Mouse (Mus musculus): ENCODE measurements around the gene Zxdb. TPM values are rescaled to one million over a fixed set of nuclear protein-coding genes. Genes with fewer than 3 reads are reported as not detected.
A peak's percentile ranks its signal among the peaks of the same experiment; 100 is the strongest.
"Not testable (repeated sequence)": the region's sequence is repeated elsewhere in the genome, so short reads cannot be mapped to it uniquely, and the experiment has no call there.

Gene Zxdb
- 2.1 and 2.4 TPM in 2 replicates for polyA plus RNA-seq (2014; fragmentation: Nextera tagmentation; extraction: Ambion mirVana)

DNA sequence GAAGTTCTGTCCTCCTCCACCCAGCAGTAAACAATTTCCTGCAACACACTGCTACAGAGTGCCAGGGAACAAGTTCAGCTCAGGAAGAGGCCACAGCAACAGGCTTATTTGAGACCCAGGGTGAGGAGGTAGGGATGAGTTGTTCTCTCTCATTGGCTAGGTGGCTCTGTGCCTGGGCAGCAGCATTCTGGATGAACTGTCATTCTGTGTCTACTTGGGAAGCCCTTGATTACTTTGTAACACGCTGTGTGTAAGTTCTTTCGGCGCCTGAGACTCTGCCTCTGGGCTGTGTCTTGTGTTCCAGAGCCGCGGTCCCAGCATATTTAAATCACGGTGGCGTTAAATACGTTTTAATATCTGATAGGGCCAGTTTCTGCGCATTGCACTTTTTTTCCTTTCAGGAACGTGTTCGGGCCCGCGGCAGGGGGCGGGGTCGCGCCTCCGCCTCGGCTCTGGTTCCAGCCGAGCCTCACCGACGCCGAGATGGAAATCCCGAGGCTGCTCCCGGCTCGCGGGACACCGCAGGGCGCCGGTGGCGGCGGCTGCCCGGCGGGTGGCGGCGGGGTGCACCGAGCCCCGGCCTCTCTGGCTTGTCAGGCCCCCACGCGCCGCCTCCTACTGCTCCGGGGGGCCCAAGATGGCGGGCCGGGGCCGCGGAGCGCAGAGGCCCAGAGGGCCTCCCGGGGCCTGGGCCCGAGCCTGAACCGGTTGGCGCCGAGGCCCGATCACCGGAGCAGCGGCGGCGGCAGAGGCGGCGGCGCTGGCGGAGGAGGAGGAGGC, at the start of gene Zxdb:
Gene Zxdb (plus strand): TSS at position 378 of the 780 bp plus-strand sequence.
- H3K27me3 ChIP-seq (ENCODE audit: control insufficient read depth, insufficient read depth, low read length); H3K4me3 ChIP-seq (ENCODE audit: low read depth, low read length); H3K4me1 ChIP-seq (replicated peaks; ENCODE audit: control insufficient read depth, insufficient read depth, low read length); H3K4me2 ChIP-seq (replicated peaks; ENCODE audit: low read depth, low read length); H3K9me3 ChIP-seq (ENCODE audit: control insufficient read depth, low read length); H3K9ac ChIP-seq (ENCODE audit: low read depth, low read length); H3K36me3 ChIP-seq (ENCODE audit: control insufficient read depth, insufficient read depth, low read length); DNase-seq (ENCODE audit: low spot score); H3K27ac ChIP-seq (ENCODE audit: low read depth, low read length): not testable (repeated sequence)
- WGBS: no CpG with 5 or more reads among the region's 60 CpGs
- ATAC-seq (ENCODE audit: low FRiP score): peak; percentile 74

DNA sequence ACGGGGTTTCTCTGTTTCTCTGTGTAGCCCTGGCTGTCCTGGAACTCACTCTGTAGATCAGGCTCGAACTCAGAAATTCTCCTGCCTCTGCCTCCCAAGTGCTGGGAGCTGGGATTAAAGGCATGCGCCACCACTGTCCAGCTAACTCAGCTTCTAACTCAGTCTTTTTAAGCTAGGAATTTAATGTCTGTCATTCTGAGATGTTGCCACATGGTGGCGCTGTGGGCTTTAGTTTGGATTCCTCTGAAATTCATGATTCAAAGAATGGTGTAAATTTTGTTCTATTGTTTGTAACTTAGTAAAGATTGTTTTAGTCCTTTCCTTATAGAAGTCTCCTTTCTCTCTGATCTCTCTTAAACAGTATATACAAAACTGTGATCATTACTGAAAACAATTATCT, 49.4 kb upstream of the Zxdb start:
- Histone ChIP-seq H3K4me2 (replicated peaks; ENCODE audit: low read depth, low read length) (no peak overlapping the region), H3K4me3 (ENCODE audit: low read depth, low read length) (no peak overlapping the region), H3K27me3 (ENCODE audit: control insufficient read depth, insufficient read depth, low read length) (no peaks in the 10 kb centered on the region), H3K9me3 (ENCODE audit: control insufficient read depth, low read length) (no peaks in the 10 kb centered on the region), H3K36me3 (ENCODE audit: control insufficient read depth, insufficient read depth, low read length) (no peaks in the 10 kb centered on the region), H3K9ac (ENCODE audit: low read depth, low read length) (no peak overlapping the region), H3K27ac (ENCODE audit: low read depth, low read length) (no peak overlapping the region), H3K4me1 (replicated peaks; ENCODE audit: control insufficient read depth, insufficient read depth, low read length) (no peaks in the 10 kb centered on the region)
- ATAC-seq (ENCODE audit: low FRiP score) (no peak), DNase-seq (ENCODE audit: low spot score) (peak; percentile 71)
- 57% methylated on average over 4 of the region's 4 CpGs for WGBS

DNA sequence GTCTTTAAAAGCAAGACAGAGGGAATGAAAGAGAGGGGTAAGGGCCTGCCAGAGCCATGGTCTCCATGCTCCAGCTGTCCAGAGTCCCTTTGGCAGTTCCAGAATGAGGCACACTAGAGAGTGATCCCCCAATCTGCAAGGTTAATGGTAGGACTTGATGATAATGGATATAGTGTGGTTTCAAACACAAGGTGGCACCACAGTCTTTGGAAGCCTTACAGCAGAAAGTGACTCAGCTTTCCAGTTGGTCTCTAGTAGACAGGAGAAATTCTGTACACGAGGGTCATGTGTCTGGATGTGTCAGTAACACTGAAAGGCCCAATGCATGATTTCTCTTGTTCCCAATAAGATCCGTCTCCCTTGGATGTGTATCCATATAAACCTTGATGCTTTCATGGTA, 42.8 kb upstream of the Zxdb start:
- H3K9ac ChIP-seq (ENCODE audit: low read depth, low read length); H3K9me3 ChIP-seq (ENCODE audit: control insufficient read depth, low read length); H3K36me3 ChIP-seq (ENCODE audit: control insufficient read depth, insufficient read depth, low read length); H3K4me2 ChIP-seq (replicated peaks; ENCODE audit: low read depth, low read length); H3K27ac ChIP-seq (ENCODE audit: low read depth, low read length); H3K27me3 ChIP-seq (ENCODE audit: control insufficient read depth, insufficient read depth, low read length); ATAC-seq (ENCODE audit: low FRiP score); H3K4me3 ChIP-seq (ENCODE audit: low read depth, low read length); DNase-seq (ENCODE audit: low spot score); H3K4me1 ChIP-seq (replicated peaks; ENCODE audit: control insufficient read depth, insufficient read depth, low read length): not testable (repeated sequence)
- no CpG with 5 or more reads among the region's 2 CpGs for WGBS

DNA sequence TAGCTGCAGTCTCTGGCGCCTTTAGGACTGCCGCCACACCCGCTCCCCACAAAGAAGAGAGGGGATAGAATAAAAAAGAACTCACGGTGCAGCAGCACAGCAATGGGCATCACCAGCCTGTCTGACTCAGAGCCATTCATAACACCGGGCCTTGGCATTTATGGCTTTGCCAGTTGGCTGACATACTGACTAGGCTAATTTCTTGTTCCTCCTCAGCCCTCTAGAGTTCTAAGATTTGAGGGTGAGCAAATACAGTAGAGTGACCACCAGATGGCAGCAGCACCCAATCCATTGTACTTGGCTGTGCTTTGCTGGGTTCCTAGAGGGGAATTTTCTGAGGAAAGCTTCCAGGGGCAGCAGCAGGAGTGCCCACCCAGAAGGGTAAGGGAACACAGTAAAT, 34.8 kb upstream of the Zxdb start:
- H3K36me3 ChIP-seq (ENCODE audit: control insufficient read depth, insufficient read depth, low read length); H3K9ac ChIP-seq (ENCODE audit: low read depth, low read length); H3K4me2 ChIP-seq (replicated peaks; ENCODE audit: low read depth, low read length); H3K9me3 ChIP-seq (ENCODE audit: control insufficient read depth, low read length); H3K27me3 ChIP-seq (ENCODE audit: control insufficient read depth, insufficient read depth, low read length); DNase-seq (ENCODE audit: low spot score); H3K27ac ChIP-seq (ENCODE audit: low read depth, low read length); H3K4me1 ChIP-seq (replicated peaks; ENCODE audit: control insufficient read depth, insufficient read depth, low read length); H3K4me3 ChIP-seq (ENCODE audit: low read depth, low read length): not testable (repeated sequence)
- peak; percentile 69 for ATAC-seq (ENCODE audit: low FRiP score)
- WGBS: 88% methylated on average over 5 of the region's 5 CpGs

DNA sequence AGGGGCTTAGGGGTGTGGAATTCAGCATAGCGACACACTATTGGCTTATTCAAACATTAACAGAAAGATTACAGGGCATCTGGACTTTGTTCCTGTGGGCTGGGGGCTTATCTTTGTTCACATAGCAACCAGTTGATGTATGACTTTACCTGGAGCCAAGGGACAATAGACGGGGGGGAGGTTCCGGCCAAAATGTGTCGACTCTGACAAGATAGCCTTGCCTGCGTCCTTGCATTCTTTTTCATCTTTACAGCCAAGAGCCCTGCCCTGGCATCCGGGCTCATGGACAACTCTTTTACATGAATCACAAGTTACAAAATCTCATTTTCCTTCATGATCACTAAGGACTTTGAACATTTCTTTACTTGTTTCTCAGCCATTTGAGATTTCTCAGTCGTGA, 17.7 kb upstream of the Zxdb start:
- not testable (repeated sequence) for H3K4me2 ChIP-seq (replicated peaks; ENCODE audit: low read depth, low read length); H3K9me3 ChIP-seq (ENCODE audit: control insufficient read depth, low read length); H3K9ac ChIP-seq (ENCODE audit: low read depth, low read length); H3K4me3 ChIP-seq (ENCODE audit: low read depth, low read length); DNase-seq (ENCODE audit: low spot score); H3K36me3 ChIP-seq (ENCODE audit: control insufficient read depth, insufficient read depth, low read length); H3K4me1 ChIP-seq (replicated peaks; ENCODE audit: control insufficient read depth, insufficient read depth, low read length); H3K27me3 ChIP-seq (ENCODE audit: control insufficient read depth, insufficient read depth, low read length); ATAC-seq (ENCODE audit: low FRiP score); H3K27ac ChIP-seq (ENCODE audit: low read depth, low read length)
- WGBS: 97% methylated on average over 5 of the region's 7 CpGs

DNA sequence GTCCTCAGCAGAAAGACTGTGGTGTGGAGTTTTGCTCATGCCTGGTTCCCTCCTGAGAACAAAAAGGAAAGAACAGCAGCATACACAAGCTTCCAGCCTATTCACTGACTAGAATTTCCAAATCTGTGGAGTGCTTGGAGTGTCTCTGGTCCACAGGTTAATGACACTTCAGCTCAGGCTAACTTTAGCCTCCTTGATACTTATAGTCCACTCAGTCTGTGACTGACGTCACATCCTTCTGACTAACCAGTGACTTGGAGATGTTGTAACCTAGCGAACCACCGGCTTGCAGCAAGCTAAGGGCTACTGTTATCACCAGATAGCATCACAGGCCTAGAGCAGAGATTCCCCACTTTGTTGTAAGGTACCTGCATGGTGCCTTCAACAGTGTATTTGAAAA, 14.6 kb upstream of the Zxdb start:
- no CpG with 5 or more reads among the region's 3 CpGs for WGBS
- not testable (repeated sequence) for ATAC-seq (ENCODE audit: low FRiP score); H3K9me3 ChIP-seq (ENCODE audit: control insufficient read depth, low read length)

DNA sequence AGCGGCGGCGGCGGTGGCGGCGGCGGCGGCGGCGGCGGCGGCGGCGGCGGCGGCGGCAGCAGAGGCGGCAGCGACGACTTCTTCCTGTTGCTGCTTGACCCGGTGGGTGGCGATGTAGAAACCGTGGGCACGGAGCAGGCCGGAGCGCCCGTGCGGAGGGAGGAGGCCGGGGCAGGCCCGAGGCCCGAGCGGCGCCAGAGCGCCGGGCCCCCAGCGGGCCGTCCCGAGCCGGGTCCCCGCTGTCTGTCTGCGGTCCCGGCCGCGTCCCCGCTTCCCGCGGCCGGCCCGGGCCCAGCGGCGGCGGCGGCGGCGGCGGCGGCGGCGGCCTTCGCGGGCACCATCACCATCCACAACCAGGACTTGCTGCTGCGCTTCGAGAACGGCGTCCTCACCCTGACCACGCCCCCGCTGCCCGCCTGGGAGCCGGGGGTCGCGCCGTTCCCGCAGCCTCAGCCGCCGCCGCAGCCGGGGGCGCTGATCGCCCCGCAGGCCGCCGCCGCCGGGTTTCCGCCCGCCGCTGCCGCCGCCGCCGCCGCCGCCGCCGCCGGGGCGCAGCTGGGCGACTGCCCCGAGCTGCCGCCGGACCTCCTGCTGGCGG, 702 bp downstream of the Zxdb start:
- not testable (repeated sequence) for H3K4me3 ChIP-seq (ENCODE audit: low read depth, low read length); H3K27me3 ChIP-seq (ENCODE audit: control insufficient read depth, insufficient read depth, low read length); H3K4me1 ChIP-seq (replicated peaks; ENCODE audit: control insufficient read depth, insufficient read depth, low read length); H3K27ac ChIP-seq (ENCODE audit: low read depth, low read length); H3K9me3 ChIP-seq (ENCODE audit: control insufficient read depth, low read length); DNase-seq (ENCODE audit: low spot score); H3K36me3 ChIP-seq (ENCODE audit: control insufficient read depth, insufficient read depth, low read length); H3K4me2 ChIP-seq (replicated peaks; ENCODE audit: low read depth, low read length); H3K9ac ChIP-seq (ENCODE audit: low read depth, low read length)
- WGBS: no CpG with 5 or more reads among the region's 102 CpGs
- peak; percentile 73 for ATAC-seq (ENCODE audit: low FRiP score)

More for the DNA sequence above, 14.6 kb upstream of the Zxdb start:
- H3K4me3 ChIP-seq (ENCODE audit: low read depth, low read length); H3K4me1 ChIP-seq (replicated peaks; ENCODE audit: control insufficient read depth, insufficient read depth, low read length); DNase-seq (ENCODE audit: low spot score); H3K9ac ChIP-seq (ENCODE audit: low read depth, low read length); H3K4me2 ChIP-seq (replicated peaks; ENCODE audit: low read depth, low read length); H3K36me3 ChIP-seq (ENCODE audit: control insufficient read depth, insufficient read depth, low read length); H3K27ac ChIP-seq (ENCODE audit: low read depth, low read length); H3K27me3 ChIP-seq (ENCODE audit: control insufficient read depth, insufficient read depth, low read length): not testable (repeated sequence)

DNA sequence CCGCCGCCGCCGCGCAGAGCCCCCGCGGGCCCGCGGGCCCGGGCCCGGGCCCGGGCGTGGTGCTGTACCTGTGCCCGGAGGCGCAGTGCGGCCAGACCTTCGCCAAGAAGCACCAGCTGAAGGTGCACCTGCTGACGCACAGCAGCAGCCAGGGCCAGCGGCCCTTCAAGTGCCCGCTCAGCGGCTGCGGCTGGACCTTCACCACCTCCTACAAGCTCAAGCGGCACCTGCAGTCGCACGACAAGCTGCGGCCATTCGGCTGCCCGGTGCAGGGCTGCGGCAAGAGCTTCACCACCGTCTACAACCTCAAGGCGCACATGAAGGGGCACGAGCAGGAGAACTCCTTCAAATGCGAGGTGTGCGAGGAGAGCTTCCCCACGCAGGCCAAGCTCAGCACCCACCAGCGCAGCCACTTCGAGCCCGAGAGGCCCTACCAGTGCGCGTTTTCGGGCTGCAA, 1.3 kb downstream of the Zxdb start:
- no CpG with 5 or more reads among the region's 41 CpGs for WGBS

DNA sequence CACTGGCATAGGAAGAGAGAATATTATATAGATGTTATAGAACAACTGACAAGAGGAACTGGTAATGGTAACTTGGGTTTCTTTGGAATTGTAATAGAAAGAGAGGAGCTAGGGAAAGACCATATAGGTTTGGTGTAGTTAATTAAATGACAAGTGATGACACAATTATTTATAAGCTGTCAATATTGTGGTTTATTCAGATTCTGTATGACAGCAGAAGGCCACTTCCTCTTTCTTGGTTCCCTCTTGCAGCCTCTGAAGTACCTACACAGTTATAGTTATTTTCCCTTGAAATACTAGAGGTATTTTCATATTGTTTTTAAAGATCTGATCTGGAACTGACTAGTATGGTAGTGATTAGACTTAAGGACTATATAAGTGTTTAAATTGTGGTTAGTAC, 7.2 kb downstream of the Zxdb start:
- no peak for ATAC-seq (ENCODE audit: low FRiP score)
- no peaks in the 10 kb centered on the region for H3K4me1 ChIP-seq (replicated peaks; ENCODE audit: control insufficient read depth, insufficient read depth, low read length)
- DNase-seq (ENCODE audit: low spot score): no peak
- no peak overlapping the region for H3K4me3 ChIP-seq (ENCODE audit: low read depth, low read length)
- no peaks in the 10 kb centered on the region for H3K36me3 ChIP-seq (ENCODE audit: control insufficient read depth, insufficient read depth, low read length)
- no peak overlapping the region for H3K9ac ChIP-seq (ENCODE audit: low read depth, low read length)
- no peak overlapping the region for H3K4me2 ChIP-seq (replicated peaks; ENCODE audit: low read depth, low read length)
- no peaks in the 10 kb centered on the region for H3K27me3 ChIP-seq (ENCODE audit: control insufficient read depth, insufficient read depth, low read length)
- H3K27ac ChIP-seq (ENCODE audit: low read depth, low read length): no peak overlapping the region
- no peaks in the 10 kb centered on the region for H3K9me3 ChIP-seq (ENCODE audit: control insufficient read depth, low read length)

More for the DNA sequence above, 1.3 kb downstream of the Zxdb start:
- not testable (repeated sequence) for DNase-seq (ENCODE audit: low spot score); H3K9me3 ChIP-seq (ENCODE audit: control insufficient read depth, low read length); H3K4me2 ChIP-seq (replicated peaks; ENCODE audit: low read depth, low read length); H3K4me3 ChIP-seq (ENCODE audit: low read depth, low read length); H3K36me3 ChIP-seq (ENCODE audit: control insufficient read depth, insufficient read depth, low read length); H3K9ac ChIP-seq (ENCODE audit: low read depth, low read length); H3K27me3 ChIP-seq (ENCODE audit: control insufficient read depth, insufficient read depth, low read length); H3K27ac ChIP-seq (ENCODE audit: low read depth, low read length); H3K4me1 ChIP-seq (replicated peaks; ENCODE audit: control insufficient read depth, insufficient read depth, low read length)
- ATAC-seq (ENCODE audit: low FRiP score): peak; percentile 50

Measured in hindbrain, embryonic 11.5 days (tissue).